Mouse (Mus musculus): Measurements from ENCODE around the gene Slc27a4.

The Slc27a4 gene

DNA sequence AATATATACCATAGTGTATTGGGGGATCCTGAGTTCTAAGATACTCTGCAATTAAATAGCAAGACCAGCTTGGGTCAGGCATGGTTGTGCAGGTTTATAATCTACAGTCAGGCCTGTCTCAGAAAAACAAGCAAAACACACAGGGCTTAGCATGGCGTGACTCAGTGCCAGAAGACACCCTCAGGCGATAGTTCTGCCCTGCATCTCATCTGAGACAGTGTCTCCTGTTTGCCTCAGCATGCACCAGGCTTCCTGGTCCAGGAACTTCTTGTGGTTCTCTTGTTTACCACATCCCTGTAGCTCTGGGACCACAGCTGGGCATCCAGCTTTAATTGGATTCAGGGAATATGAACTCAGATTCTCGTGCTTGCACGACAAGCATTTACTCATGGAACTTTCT, 62.7 kb downstream of the Slc27a4 start:
- TF ChIP-seq GATA4 (IDR thresholded peaks at IDR 0.05; ENCODE audit: insufficient replicate concordance, low read length), result no peak

All from liver, adult (tissue).